Mouse (Mus musculus): ENCODE data around the gene Mnt. TPM values are rescaled to one million over a fixed set of nuclear protein-coding genes. Genes with fewer than 3 reads are reported as not detected.

Gene Mnt
- total RNA-seq, 2 experiments from 2014 or later = 33.5 to 36.5 TPM

GRCm38 (mm10) chr11:74831606-74832451 lies 1.1 kb downstream of the Mnt start:
- DNase-seq (ENCODE audit: low spot score in 2 of 2) = peak; percentile 98

DNA sequence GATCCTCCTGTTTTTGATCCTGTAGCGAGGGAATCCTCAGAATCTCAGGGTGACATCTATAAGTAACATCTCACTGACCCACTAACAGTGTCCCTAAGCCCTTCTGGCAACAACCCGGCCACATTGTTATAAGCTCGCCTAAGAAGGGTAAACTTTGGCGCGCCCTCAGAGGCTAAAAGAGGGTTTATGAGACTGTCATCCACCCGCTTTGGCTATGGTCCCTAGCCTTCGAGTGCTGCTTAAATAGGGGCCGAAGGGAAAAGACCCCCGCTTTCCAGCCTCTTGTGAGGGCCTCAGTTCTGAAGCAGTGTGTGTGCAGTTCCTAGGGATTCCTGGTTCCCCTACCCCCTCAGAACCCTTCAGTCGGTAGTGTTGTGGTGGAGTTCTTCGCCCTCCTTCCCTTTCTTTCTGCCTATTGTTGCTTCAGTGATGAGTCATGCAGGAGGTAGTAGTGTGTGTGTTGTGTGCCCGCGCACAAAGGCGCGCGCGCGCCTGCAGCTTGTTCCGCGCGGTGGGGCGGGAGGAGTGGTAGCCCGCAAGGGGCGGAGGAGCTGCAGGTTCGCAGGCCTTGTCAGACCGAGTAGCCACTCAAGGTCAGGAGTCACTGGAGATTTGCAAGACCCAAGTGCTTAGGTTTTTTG lies 1.9 kb downstream of the Mnt start:
- peak in 1 of 2 experiments; percentile 74 for DNase-seq (ENCODE audit: low spot score in 2 of 2)

GRCm38 (mm10) chr11:74833536-74834358 lies 3.0 kb downstream of the Mnt start:
- no peak for DNase-seq (ENCODE audit: low spot score in 2 of 2)

DNA sequence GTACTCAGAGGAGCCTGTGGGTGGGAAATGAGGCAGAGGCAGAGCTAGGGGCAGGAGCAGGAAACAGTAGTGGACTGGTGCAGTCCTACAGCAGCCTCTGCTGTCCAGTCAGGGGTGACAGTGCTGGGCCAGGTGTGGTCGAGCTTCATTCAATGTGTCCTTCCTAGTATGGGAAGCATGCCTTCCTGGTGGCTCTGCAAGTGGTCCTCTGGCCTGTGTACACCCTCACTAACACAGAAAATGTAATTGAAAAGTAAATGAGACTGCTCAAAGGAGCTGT lies 3.6 kb downstream of the Mnt start:
- DNase-seq (ENCODE audit: low spot score in 2 of 2) = no peak

GRCm38 (mm10) chr11:74834650-74835277 lies 4.0 kb downstream of the Mnt start:
- DNase-seq (ENCODE audit: low spot score in 2 of 2) = no peak

DNA sequence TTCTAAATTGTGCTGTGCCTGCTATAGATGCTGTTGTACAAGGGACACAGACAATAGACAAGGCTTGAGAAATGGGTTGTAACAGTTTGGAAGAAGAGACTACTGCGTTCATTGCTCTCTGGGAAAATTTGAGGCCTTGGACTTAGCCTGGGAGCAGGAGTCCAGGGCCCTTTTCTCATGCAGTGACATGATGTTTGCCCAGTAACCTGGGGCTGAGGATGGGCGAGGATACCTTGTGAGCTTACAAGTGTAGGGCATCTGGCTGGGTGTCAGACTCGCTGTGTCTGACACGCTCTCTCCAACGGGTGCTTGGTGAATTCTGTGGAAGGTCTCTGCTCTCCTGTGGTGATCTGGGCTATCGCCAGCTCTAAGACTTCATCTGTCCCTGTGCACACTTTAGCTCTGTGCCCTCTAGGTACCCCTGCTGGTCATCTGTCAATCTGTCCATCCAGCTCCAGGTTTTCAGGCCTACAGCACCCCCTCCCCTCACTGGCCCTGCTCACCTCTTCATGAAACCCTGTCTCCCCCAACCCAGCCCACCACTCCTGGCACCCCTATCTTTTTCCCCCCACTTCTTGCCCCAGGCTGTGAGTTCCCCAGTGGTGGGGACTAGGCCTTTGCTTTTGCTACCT lies 5.0 kb downstream of the Mnt start:
- no peak for DNase-seq (ENCODE audit: low spot score in 2 of 2)

- no peak for DNase-seq (ENCODE audit: low spot score in 2 of 2)
Measured at GRCm38 (mm10) chr11:74836225-74837055, 5.7 kb downstream of the Mnt start.

DNA sequence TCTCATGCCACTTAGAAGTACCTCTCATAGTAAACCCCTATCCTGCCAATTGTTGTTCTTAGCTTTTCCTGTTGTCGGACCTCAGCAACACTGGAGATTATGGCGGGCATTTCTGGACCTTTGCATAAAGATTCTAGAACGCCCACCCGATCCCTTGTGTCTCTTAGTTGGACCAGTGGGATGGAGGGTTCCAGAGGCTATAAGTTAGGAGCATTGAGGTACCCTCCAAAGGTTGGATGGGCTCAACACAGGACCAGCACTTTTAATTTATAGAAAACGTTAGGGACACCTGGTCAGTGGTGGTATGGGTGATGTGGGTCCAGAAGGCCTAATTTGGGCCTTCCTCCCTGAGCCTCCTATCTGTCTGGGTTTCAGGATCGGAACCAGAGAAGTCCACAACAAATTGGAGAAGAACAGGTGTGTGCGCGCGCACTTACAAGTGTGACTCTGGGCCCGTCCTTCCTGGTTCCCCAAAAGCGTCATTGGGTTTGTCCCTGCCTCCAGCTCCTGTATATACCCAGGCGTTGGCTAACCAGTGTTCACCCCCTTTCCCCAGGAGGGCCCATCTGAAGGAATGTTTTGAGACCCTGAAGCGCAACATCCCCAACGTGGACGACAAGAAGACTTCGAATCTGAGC lies 6.5 kb downstream of the Mnt start:
- no peak for DNase-seq (ENCODE audit: low spot score in 2 of 2)

DNA sequence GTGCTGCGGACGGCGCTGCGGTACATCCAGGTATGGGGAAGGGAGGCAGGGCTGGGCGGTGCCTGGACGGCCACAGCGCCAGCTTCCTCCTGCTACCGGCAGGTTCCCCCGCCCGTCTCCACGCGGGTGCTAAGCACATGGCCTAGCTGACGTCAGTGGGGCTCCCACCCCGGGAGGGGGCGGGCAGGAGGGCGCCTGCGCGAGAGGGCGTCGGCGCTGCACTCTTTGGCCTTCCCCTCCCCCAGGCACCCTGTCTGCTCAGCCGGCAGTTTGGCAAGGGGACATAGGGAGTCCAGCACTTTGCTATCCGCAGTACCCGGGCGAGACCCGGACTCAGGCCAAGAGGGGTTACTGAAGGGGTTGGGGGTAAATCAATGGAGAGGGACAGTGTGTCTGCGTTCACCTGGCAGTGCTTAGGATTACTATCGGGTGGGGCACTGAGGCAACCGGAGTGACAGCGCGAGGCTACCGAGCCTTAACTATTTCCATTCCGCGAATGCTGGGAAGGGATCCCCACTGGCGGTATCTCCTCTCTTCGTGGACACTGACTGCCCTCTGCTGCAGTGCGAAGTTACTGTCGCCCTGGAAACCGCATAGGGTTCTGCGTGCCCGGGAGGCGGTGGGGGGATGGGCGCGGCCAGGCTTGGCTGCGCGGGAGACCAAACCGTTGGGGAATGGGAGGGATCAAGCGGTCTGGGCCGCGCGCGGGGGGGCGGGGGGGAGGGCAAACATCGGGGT lies 7.1 kb downstream of the Mnt start:
- peak; percentile 90 for DNase-seq (ENCODE audit: low spot score in 2 of 2)

GRCm38 (mm10) chr11:74838441-74838840 lies 7.7 kb downstream of the Mnt start:
- peak; percentile 87 to 90 for DNase-seq (ENCODE audit: low spot score in 2 of 2)

DNA sequence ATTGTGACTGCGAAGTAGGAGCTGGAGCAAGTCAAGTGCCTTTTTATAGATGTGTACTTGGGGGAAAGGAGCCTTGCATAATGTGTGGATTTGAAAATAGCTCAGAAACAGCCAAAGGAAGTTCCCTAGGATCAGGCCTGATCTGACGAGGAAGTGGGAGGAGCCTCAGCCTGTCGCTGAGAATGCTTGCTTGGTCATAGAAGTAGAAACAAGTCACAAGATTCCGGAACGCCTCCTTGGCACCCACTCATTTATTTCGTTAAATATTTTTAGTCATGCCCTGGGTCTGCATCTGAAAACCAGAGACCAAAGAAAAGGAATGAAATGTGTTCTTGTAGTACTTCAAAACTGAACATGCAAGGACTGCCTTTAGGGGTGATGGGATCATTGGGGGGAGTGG lies 8.3 kb downstream of the Mnt start:
- DNase-seq (ENCODE audit: low spot score in 2 of 2) = peak in 1 of 2 experiments; percentile 61

DNA sequence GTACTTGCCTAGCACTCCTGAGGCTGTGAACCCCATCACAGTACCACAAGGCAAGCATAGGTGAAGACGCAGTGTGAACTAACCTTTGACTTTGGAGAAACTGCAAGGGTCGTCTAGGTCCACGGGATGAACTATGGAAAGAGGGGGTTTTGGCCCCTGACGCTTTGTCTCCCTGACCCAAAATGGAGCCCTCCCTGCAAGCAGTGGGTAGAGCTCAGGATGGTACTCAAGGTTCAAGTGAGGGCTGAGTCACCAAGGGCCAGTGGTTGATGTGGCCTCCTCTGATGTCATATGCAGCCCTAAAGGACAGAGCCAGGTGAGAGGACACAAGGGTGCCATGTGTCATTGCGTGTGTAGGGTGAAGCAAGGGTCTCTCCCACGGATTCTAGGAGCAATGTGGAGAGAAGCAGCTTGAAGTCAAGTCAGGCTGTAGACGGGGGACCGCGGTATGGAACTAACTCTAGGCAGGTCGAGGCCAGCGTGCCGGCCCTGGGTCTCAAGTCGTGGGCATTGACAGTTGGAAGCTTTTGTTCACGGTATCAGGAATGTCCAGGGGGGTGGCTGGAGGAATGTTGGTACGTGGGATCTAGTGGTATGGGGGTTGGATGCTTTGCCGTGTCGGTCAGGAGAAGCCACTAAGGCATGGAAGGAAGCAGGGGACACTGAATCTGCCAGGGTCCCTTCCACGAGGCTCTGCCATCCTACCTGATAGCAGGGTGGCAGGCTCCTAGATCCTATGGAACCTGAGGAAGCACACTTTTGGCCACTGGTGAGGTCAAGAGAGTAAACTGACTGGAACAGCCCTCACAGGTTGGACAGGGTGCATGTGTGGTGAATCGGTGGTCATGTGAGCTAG lies 9.4 kb downstream of the Mnt start:
- no peak for DNase-seq (ENCODE audit: low spot score in 2 of 2)

GRCm38 (mm10) chr11:74840739-74841138 lies 10.0 kb downstream of the Mnt start:
- no peak for DNase-seq (ENCODE audit: low spot score in 2 of 2)

GRCm38 (mm10) chr11:74841366-74841765 lies 10.6 kb downstream of the Mnt start:
- DNase-seq (ENCODE audit: low spot score in 2 of 2) = no peak

DNA sequence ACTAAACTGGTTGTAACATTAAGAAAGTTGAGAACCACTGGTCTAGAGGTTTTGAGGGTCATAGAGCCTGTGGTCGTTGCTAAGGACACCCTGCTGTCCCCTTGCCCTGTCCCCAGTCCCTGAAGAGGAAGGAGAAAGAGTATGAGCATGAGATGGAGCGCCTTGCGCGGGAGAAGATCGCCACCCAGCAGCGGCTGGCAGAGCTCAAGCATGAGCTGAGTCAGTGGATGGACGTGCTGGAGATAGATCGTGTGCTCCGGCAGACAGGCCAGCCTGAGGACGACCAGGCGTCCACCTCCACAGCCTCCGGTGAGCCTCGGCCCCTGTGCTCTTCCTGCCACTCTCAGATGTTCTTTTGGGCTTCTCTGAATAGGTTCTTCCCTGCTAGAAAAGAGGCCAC lies 11.3 kb downstream of the Mnt start:
- no peak for DNase-seq (ENCODE audit: low spot score in 2 of 2)

GRCm38 (mm10) chr11:74842656-74843434 lies 12.1 kb downstream of the Mnt start:
- no peak for DNase-seq (ENCODE audit: low spot score in 2 of 2)

- no peak for DNase-seq (ENCODE audit: low spot score in 2 of 2)
Measured at GRCm38 (mm10) chr11:74843435-74843714, 12.7 kb downstream of the Mnt start.

DNA sequence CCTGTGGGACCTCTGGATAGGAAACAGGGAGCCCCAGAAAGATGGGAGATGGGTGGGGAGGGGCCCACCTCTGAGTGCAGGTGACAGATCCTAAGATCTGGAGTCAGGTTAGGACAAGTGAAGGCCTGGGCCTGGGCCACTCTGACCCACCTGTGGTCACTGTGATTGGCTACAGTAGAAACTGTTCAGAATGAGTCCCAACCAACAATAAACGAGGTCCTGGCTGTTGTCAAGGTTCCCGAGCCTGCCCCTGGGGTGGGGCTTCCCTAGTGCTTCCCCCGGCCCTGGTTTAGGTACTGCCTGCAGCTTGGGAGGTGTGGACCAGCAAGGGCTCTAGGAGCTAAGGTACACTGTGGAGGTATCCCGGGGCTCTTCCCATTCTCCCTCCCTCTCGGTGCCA lies 13.0 kb downstream of the Mnt start:
- no peak for DNase-seq (ENCODE audit: low spot score in 2 of 2)

Data from layer of hippocampus, adult 18-20 months (tissue).